Mouse (Mus musculus) lung, adult 18-20 months (tissue): ENCODE results near the gene Col2a1.

Source experiments
- DNase-seq, 2 experiments: peaks; one replicate each; pipeline ENCODE4 v3.0.0; 2022; ENCODE audit warnings: mixed read lengths in 2 of 2

Col2a1 gene

DNA sequence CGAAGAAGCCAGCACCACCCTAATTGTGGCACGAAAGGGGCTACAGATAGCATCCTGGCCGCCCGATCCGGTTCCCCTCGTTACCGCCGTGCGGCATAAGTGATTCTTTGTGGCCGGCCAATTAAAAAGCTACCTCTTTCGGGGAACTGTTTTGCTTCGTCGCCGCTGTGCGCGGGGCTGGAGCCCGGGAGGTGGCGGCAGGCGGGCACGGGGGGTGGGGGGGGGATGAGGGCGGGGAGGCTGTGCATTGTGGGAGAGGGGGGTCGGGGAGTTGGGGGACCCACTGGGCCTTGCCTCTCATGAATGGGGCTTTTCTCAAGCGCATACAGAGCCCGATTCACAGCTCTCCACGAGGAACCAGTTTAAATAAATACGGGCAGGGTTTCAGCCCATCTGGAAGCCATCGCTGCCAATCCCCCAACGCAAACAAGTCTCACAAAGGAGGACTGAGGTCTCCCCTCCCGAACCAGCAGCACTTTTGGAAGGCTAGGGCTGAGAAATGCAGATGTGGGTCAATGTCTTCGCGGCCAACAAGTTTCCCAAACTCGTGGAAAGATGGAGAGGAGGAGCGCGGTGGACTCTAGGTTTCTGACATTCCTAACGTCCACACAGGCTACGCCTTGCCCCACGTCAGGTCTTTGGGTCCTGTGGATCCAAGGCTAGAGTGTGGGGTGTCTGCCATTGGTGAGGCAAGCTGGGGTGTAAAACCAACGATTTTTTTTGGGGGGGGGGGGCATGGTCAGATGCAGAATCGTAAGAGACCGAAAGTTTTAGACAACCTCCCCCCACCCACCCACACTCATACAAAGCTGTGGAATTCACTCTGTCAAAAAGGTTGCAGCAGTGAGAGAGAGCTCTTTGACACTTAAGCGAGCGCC is 2.1 kb downstream of the Col2a1 start:
- DNase-seq, result no peak

DNA sequence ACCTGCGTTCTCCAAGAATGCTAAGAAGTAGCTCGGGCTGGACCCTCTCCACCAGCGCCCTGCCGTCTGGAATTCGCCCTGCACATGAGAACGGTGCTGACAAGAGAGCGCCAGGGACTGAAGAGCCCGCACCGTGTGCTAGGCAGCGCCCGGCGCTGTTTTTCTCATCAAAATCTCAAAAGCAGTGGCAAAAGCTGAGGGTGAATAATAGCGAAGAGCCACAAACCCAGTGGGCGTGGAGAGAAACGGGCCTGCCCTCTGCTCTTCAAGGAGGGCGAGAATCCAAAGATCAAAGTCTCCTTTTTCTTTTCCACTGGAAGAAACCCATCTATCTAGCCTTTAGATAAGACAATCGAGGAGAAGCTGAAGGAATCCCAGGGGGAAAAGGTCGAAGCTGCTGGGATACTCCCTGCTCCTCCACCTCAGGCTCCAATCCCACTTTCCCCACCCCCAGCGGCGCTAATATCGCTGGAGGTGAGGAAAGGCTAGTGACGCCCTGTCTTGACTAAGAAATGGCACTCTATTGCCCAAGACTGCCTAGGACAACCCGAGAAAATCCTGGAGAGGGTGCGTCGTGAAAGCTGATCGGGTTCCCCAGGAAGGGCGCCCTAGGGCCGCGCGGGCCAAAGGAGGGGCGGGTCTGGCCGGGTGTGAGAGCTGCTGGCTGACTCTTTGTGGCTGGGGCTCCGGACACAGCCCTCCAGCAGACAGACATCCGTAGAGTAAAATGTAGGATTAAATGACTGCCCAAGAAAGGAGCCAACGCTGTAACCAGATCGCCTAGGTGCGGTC is 3.0 kb downstream of the Col2a1 start:
- no peak for DNase-seq

DNA sequence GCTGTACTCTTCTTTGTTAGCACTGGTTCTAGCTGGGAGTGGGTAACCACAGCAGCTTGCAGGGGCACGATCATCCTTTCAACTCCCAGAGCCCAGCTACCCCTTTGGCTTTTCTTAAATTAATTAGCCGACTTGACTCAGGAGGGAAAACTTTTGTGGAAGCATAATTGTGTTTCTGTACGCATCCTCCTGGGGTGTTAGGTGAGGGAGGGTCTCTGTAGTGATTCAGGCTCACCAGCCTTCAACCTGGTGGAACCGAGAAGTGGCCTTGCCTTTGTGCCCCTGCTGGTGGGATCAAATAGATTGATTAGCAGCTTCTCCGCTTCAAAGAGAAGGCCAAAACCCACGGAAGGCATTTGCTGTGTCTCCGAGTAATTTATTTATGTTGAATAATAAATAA is 4.5 kb downstream of the Col2a1 start:
- DNase-seq, result no peak

DNA sequence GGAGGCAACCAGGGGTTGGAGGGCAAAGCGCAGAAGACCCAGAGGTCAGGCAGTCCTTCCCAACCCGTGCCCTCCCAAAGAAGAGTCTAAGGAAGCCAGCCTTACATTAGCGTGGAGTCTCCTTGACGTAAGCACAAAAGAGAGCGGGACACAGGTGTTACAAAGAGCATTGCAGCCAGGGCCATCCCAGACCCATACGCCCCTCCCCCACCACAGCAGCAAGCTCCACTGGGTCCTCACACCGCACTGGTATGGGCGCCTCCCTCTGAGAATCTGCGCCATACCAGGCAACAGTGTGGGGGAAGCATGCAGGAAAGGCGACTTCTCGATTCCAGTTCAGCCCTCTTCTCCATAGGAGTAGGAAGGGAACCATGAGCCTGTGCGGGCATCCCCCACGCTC is 4.9 kb downstream of the Col2a1 start:
- no peak for DNase-seq

- DNase-seq, result no peak
Observed at GRCm38 (mm10) chr15:97996716-97997256, 7.7 kb downstream of the Col2a1 start.

DNA sequence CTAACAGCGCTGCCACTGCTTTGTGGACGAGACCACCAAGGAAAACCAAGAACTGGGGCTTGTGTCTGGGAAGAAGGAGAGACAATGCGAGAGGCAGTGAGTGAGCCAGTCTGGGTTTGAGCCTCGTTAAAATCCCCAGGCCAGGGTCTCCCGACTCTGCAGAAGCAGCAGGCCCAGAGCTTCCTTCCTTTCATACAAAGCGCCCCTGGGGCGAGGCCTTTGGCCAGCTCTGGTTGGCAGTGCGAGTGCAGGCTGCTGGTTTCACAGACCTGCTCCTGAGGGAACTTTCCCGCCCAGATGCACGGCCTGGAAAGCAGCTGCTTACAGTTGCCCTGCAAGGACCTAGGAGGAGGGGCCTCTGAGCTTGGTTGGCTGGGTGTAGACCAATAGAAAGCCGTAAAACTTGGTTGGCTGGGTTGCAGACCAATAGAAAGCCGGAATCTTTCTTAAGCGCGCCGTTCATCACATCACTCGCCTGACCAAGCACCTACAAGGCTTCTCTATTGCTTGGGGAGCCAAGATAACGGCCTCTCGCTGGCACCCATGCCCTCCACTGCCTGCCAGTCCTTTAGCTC is 11.7 kb downstream of the Col2a1 start:
- DNase-seq, result peak; percentile 80 to 81

DNA sequence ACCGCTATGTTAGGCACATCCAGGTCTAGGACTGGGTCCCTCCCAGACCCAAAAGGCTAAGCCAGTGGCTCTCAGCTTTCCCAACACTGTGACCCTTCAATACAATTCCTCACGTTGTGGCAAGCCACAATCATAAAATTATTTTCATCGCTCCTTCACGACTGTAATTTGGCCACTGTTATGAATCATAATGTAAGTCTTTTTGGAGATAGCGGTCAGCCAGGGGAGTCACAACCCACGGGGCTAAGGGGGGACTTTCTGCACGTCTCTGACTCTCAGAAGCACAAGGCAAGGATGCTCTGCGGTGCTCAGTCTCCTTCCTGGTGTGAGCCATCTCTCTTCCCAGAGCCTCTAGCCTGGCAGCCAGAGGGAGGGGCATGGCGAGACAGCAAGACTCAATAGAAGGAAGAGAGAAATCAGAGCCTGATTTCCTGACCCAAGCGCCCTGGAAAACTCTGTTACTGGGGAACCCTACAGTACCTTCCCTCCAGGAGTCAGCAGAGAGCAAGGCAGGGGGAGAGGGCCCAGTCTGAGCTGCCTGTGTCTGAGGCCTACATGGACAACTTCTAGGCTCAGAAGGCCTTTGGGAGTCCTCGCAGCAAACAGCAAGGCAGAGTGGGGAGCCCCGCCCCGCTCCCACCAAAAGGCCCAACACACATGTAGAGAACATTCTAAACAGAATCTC is 12.3 kb downstream of the Col2a1 start:
- no peak for DNase-seq

DNA sequence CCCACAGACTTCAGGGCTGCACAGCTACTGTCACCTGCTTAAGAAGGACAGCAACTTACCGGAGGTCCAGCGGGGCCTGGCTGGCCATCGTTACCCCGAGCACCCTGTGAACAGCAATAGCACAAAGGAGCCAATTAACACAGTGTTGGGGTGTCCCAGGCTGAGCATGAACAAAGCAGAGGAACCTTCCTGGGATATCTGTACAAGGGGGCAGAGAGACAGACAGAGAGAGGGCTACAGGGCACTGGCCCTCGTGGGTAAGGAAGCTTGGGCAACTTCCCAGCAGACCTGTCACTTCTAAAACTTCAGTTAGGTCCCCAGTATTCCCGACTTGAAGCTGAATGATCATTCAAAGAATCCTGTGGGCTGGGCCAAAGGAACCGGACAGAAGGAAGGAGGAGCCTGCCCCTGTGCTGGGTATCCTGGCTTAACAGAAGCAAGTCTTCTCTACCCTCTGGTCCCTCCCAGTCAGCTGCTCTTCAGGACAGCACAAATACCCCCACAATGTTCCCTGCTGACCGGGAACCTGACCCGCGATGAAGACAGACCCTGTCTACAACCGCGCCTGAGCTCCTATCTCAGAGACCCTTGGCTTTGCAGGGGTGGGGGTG is 13.1 kb downstream of the Col2a1 start:
- no peak for DNase-seq

GRCm38 (mm10) chr15:97990721-97991120 is 13.8 kb downstream of the Col2a1 start:
- no peak for DNase-seq

GRCm38 (mm10) chr15:97990124-97990523 is 14.4 kb downstream of the Col2a1 start:
- no peak for DNase-seq

DNA sequence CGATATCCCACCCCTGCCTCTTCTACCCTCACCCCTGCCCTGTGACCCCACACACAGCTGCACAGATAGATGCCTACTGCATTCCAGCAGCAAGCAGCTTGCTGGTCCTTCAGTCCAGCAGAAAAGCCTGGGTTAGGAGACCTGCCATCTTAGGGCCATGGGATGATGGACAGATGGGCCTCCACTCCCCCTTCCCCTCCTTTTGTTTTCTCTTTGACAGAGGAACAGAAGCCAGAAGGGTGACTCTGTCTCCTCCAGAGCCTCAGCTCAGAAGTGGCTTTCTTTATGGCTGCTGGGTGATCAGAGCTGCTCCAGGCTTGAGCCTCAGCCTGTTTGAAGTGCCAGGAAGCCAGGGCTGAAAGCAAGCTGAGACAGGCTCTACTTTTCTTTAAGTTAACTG is 15.0 kb downstream of the Col2a1 start:
- no peak for DNase-seq

DNA sequence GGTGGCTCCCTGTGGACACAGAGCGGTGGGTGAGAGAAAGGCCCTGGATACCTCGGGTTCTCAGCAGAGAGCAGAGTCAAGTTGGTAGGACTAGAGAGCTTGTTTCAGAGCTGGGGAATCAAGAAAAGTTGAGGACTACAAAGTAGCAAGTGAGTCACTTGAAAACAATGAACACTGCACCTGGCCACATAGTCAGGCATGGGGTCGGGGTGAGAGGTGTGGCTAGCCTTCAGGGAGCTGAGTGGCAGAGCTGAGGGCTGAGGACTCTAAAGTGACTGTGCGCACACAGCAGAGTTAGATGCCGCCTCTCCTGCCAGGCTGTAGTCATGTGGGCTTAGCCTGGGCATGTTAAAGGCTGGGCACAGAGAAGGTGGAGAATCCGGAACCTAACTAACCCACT is 22.9 kb downstream of the Col2a1 start:
- DNase-seq, result no peak

GRCm38 (mm10) chr15:97973248-97974005 is 31.1 kb downstream of the Col2a1 start:
- DNase-seq, result no peak

- DNase-seq, result no peak
Observed at GRCm38 (mm10) chr15:97972580-97972979, 31.9 kb downstream of the Col2a1 start.

DNA sequence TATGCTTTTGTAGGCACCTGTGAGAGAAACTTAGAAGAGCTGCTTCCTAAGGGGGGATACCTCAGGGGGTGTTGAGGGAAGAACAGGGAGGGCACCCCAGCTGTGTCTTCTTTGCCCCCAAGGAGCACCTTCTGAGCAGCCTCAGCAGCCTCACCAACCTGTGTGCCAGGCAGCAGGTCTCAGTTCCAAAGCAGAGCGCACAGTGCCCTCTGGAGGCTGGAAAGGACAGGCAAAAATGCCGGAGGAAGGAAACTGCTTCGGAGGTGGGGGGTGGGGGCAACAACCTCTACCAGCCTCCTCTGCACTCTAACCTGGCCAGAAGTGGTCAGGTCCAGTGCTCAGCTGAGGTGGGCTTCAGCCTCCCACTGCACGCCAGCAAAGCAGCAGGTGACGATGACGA is 34.2 kb downstream of the Col2a1 start:
- peak in 1 of 2 experiments; percentile 14 for DNase-seq

GRCm38 (mm10) chr15:97965311-97966045 is 39.0 kb downstream of the Col2a1 start:
- DNase-seq, result no peak

- no peak for DNase-seq
Observed at GRCm38 (mm10) chr15:97964836-97965187, 39.7 kb downstream of the Col2a1 start.

DNA sequence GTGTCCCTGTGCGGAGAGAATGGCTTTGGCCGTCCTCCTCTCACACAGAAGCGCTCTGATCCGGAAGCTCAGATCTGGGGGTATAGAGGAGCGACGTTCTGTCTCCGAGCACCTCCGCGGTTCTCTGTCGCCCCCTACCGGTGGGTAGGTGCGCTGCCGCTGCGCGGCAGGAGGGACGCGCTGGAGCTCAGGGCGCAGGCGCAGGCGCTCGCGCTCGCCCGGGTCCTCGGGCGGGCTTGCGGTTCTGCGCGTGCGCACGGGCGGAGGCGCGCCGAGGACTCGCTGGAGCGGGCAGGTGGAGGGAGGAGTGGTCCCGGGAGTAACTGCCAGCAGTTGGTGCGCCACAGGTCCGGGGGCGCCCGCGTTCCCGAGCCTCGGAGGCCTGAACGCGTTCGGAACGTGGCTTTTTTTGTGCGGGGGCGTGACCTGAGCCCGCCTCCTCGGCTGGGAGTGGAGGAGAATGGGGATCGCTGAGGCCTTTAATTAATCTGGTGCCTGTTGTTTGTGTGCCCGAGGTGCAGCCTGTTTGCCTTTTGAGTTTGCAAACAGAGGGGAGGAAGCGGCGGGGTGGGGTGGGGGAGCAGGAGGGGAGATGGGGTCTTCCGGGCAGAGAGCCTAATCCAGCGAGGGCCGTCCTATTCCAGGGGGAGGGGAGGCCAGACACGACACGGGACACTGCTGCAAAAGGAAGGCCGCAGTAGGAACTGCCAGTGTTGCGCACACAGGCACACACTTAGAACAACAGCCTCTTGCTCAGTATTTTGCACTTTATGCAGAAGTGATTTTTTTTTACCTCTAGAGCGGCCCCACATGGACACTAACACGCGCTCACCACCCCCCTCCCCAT is 40.3 kb downstream of the Col2a1 start, which contains the start of gene Tmem106c:
TSS of gene Tmem106c (plus strand) at position 212 of the 847 bp plus-strand sequence.
- DNase-seq, result peak; percentile 89 to 93

- DNase-seq, result no peak
Observed at GRCm38 (mm10) chr15:97963329-97963988, 41.0 kb downstream of the Col2a1 start.
